Mouse (Mus musculus): ENCODE data around the gene Nod2.
"Not testable (repeated sequence)": the region's sequence is repeated elsewhere in the genome, so short reads cannot be mapped to it uniquely, and the experiment has no call there.

Nod2 gene

GRCm38 (mm10) chr8:88631081-88631480 is 16.0 kb upstream of the Nod2 start:
- DNase-seq (ENCODE audit: low read depth, low spot score) = no peak

GRCm38 (mm10) chr8:88633343-88633765 is 13.8 kb upstream of the Nod2 start:
- DNase-seq (ENCODE audit: low read depth, low spot score) = no peak

GRCm38 (mm10) chr8:88635474-88636397 is 11.4 kb upstream of the Nod2 start, which contains the start of gene Snx20:
Gene Snx20 (minus strand): TSS chr8:88636128.
- no peak for DNase-seq (ENCODE audit: low read depth, low spot score)

GRCm38 (mm10) chr8:88637092-88638000 is 9.8 kb upstream of the Nod2 start:
- no peak for DNase-seq (ENCODE audit: low read depth, low spot score)

- DNase-seq (ENCODE audit: low read depth, low spot score) = no peak
These were observed 8.2 kb upstream of the Nod2 start for GRCm38 (mm10) chr8:88638908-88639307.

GRCm38 (mm10) chr8:88642734-88643564 is 4.2 kb upstream of the Nod2 start:
- no peak for DNase-seq (ENCODE audit: low read depth, low spot score)

- DNase-seq (ENCODE audit: low read depth, low spot score) = no peak
These were observed 1.2 kb downstream of the Nod2 start for GRCm38 (mm10) chr8:88648322-88648721.

GRCm38 (mm10) chr8:88650016-88650708 is 3.0 kb downstream of the Nod2 start:
- no peak for DNase-seq (ENCODE audit: low read depth, low spot score)

GRCm38 (mm10) chr8:88651122-88651521 is 4.0 kb downstream of the Nod2 start:
- not testable (repeated sequence) for DNase-seq (ENCODE audit: low read depth, low spot score)

GRCm38 (mm10) chr8:88655334-88655733 is 8.2 kb downstream of the Nod2 start:
- DNase-seq (ENCODE audit: low read depth, low spot score) = no peak

GRCm38 (mm10) chr8:88659873-88660272 is 12.8 kb downstream of the Nod2 start:
- no peak for DNase-seq (ENCODE audit: low read depth, low spot score)

GRCm38 (mm10) chr8:88662401-88662821 is 15.3 kb downstream of the Nod2 start:
- DNase-seq (ENCODE audit: low read depth, low spot score) = no peak

GRCm38 (mm10) chr8:88664121-88664520 is 17.0 kb downstream of the Nod2 start:
- no peak for DNase-seq (ENCODE audit: low read depth, low spot score)

- DNase-seq (ENCODE audit: low read depth, low spot score) = peak; percentile 9
These were observed 17.8 kb downstream of the Nod2 start for GRCm38 (mm10) chr8:88664947-88665346.

- no peak for DNase-seq (ENCODE audit: low read depth, low spot score)
These were observed 19.3 kb downstream of the Nod2 start for GRCm38 (mm10) chr8:88666435-88666834.

- peak; percentile 31 for DNase-seq (ENCODE audit: low read depth, low spot score)
These were observed 21.4 kb downstream of the Nod2 start for GRCm38 (mm10) chr8:88668400-88669086.

GRCm38 (mm10) chr8:88670782-88671181 is 23.7 kb downstream of the Nod2 start:
- no peak for DNase-seq (ENCODE audit: low read depth, low spot score)

GRCm38 (mm10) chr8:88671575-88671974 is 24.5 kb downstream of the Nod2 start:
- no peak for DNase-seq (ENCODE audit: low read depth, low spot score)

- DNase-seq (ENCODE audit: low read depth, low spot score) = no peak
These were observed 26.7 kb downstream of the Nod2 start for GRCm38 (mm10) chr8:88673859-88674258.

Data from R1 (cell line).